7 mouse cellular contexts compared by ENCODE assay signal in genomic region chr8:22193432-22194010, GRCm38 (mm10). TPM values are rescaled to one million over a fixed set of nuclear protein-coding genes. Genes with fewer than 3 reads are reported as not detected.
DNase-seq lines count a peak whose midpoint lies in the region; ATAC-seq and TF ChIP-seq lines count a peak whose summit lies in the region.

No protein-coding gene starts in this region.

- 7% methylated on average over 12 of the region's 12 CpGs for WGBS in spleen, adult 2 months
- 16% methylated on average over 12 of the region's 12 CpGs for WGBS in embryonic facial prominence, embryonic 11.5 days

- no peak for ATAC-seq in embryonic facial prominence, embryonic 11.5 days (replicated peaks; ENCODE audit: insufficient number of reproducible peaks, low FRiP score, low TSS enrichment, low read depth)

- H3K9ac ChIP-seq in embryonic facial prominence, embryonic 11.5 days (replicated peaks; ENCODE audit: low read length): peak overlapping the region; percentile 96

- peak in 1 of 2 experiments; percentile 13 for DNase-seq in spleen, adult 2 months (ENCODE audit: low read depth in 1 of 2, low spot score in 2 of 2)
- DNase-seq in spleen, postnatal 4 days (ENCODE audit: low spot score in 2 of 2): no peak
- peak; percentile 45 for DNase-seq in embryonic facial prominence, embryonic 11.5 days (ENCODE audit: low spot score)
- DNase-seq in hindlimb bud, embryonic 11.5 days (ENCODE audit: extremely low spot score, low read depth, low spot score): peak; percentile 33
- DNase-seq in lung, postnatal 25 days (ENCODE audit: low spot score): peak; percentile 60
- peak; percentile 64 for DNase-seq in thymus, postnatal 0 days (ENCODE audit: low spot score)
- DNase-seq in adrenal gland, adult 18-20 months (ENCODE audit: low spot score in 2 of 2): no peak

- H3K4me1 ChIP-seq in spleen, adult 2 months (ENCODE audit: control insufficient read depth, insufficient read depth, insufficient read length): peaks cover 4% of the 10 kb centered on the region
- H3K4me1 ChIP-seq in embryonic facial prominence, embryonic 11.5 days (ENCODE audit: control insufficient read depth, insufficient read depth, low read length): no peaks in the 10 kb centered on the region

- peak overlapping the region; percentile 96 for H3K4me3 ChIP-seq in spleen, adult 2 months (ENCODE audit: extremely low read depth, insufficient read depth, insufficient read length)
- peak overlapping the region; percentile 75 for H3K4me3 ChIP-seq in embryonic facial prominence, embryonic 11.5 days (ENCODE audit: low read depth, low read length)

- no peaks in the 10 kb centered on the region for H3K36me3 ChIP-seq in spleen, adult 2 months (ENCODE audit: control insufficient read depth, insufficient read depth, low read length)
- no peaks in the 10 kb centered on the region; the same call in 1 of the 2 replicates for H3K36me3 ChIP-seq in embryonic facial prominence, embryonic 11.5 days (replicated peaks; ENCODE audit: control insufficient read depth, insufficient read depth, low read depth, low read length)

- peak overlapping the region; percentile 60 for H3K4me2 ChIP-seq in embryonic facial prominence, embryonic 11.5 days (ENCODE audit: low read depth, low read length)

- no peak for TF ChIP-seq CTCF in spleen, adult 2 months (IDR thresholded peaks at IDR 0.05; ENCODE audit: extremely low read depth, insufficient read depth, insufficient read length, insufficient replicate concordance)

- no peak for TF ChIP-seq POLR2A in spleen, adult 2 months (IDR thresholded peaks at IDR 0.05; ENCODE audit: low read depth, low read length)

- no peaks in the 10 kb centered on the region for H3K27me3 ChIP-seq in spleen, adult 2 months (ENCODE audit: control insufficient read depth, insufficient read depth, low read length)
- no peaks in the 10 kb centered on the region for H3K27me3 ChIP-seq in embryonic facial prominence, embryonic 11.5 days (ENCODE audit: control insufficient read depth, insufficient read depth, low read length)

- no peaks in the 10 kb centered on the region for H3K9me3 ChIP-seq in embryonic facial prominence, embryonic 11.5 days (replicated peaks; ENCODE audit: control insufficient read depth, low read length)

- peak overlapping the region; percentile 99 for H3K27ac ChIP-seq in spleen, adult 2 months (ENCODE audit: insufficient read depth, low read length)
- H3K27ac ChIP-seq in embryonic facial prominence, embryonic 11.5 days (replicated peaks; ENCODE audit: low read depth, low read length): peak overlapping the region; percentile 96

RNA-seq across cellular contexts. Expression of gene Vps36, which starts 0.9 kb away (rescaled TPM):
- polyA plus RNA-seq in spleen, adult 2 months (2012; rRNA removed): 5.2 and 5.9 TPM in 2 replicates
- polyA plus RNA-seq in embryonic facial prominence, embryonic 11.5 days (2014; fragmentation: Nextera tagmentation; extraction: Ambion mirVana): 38.6 and 41.1 TPM in 2 replicates
- polyA plus RNA-seq in thymus, postnatal 0 days (2015; fragmentation: Nextera tagmentation; extraction: Ambion mirVana): 38.9 and 39.0 TPM in 2 replicates
- 10 to 100 TPM; 31.9 to 34.3 TPM for total RNA-seq in adrenal gland, adult 18-20 months (2021)

RNA-seq across cellular contexts. Expression of gene Ckap2, which starts 7.9 kb away (rescaled TPM):
- polyA plus RNA-seq in spleen, adult 2 months (2012; rRNA removed): 1.8 and 2.6 TPM in 2 replicates
- 62.6 and 66.9 TPM in 2 replicates for polyA plus RNA-seq in embryonic facial prominence, embryonic 11.5 days (2014; fragmentation: Nextera tagmentation; extraction: Ambion mirVana)
- 34.7 and 37.7 TPM in 2 replicates for polyA plus RNA-seq in thymus, postnatal 0 days (2015; fragmentation: Nextera tagmentation; extraction: Ambion mirVana)
- 1 to 10 TPM; 1.3 to 1.6 TPM for total RNA-seq in adrenal gland, adult 18-20 months (2021)

RNA-seq across cellular contexts. Expression of gene Nek3, which starts 27.3 kb away (rescaled TPM):
- polyA plus RNA-seq in spleen, adult 2 months (2012; rRNA removed): 0.74 and 1.0 TPM in 2 replicates
- polyA plus RNA-seq in embryonic facial prominence, embryonic 11.5 days (2014; fragmentation: Nextera tagmentation; extraction: Ambion mirVana): 7.1 TPM in 2 replicates
- 4.5 and 4.7 TPM in 2 replicates for polyA plus RNA-seq in thymus, postnatal 0 days (2015; fragmentation: Nextera tagmentation; extraction: Ambion mirVana)
- 1 to 10 TPM; 5.1 to 5.5 TPM for total RNA-seq in adrenal gland, adult 18-20 months (2021)

RNA-seq across cellular contexts. Expression of gene Thsd1, which starts 33.6 kb away (rescaled TPM):
- 2.1 and 2.3 TPM in 2 replicates for polyA plus RNA-seq in spleen, adult 2 months (2012; rRNA removed)
- 10.4 and 11.0 TPM in 2 replicates for polyA plus RNA-seq in embryonic facial prominence, embryonic 11.5 days (2014; fragmentation: Nextera tagmentation; extraction: Ambion mirVana)
- polyA plus RNA-seq in thymus, postnatal 0 days (2015; fragmentation: Nextera tagmentation; extraction: Ambion mirVana): 2.2 and 2.6 TPM in 2 replicates
- 1 to 10 TPM; 2.1 to 2.3 TPM for total RNA-seq in adrenal gland, adult 18-20 months (2021)

Comparison
In these comparisons a context has a peak if more than half of its experiments do, and no peak if none do; other contexts are left out.
1. DNase-seq: peak in embryonic facial prominence, embryonic 11.5 days (single experiment), hindlimb bud, embryonic 11.5 days (single experiment), lung, postnatal 25 days (single experiment) and thymus, postnatal 0 days (single experiment); none in spleen, postnatal 4 days (0 of 2) and adrenal gland, adult 18-20 months (0 of 2).